Comparison of ENCODE assay signal across 21 mouse cellular contexts in the genomic region with DNA sequence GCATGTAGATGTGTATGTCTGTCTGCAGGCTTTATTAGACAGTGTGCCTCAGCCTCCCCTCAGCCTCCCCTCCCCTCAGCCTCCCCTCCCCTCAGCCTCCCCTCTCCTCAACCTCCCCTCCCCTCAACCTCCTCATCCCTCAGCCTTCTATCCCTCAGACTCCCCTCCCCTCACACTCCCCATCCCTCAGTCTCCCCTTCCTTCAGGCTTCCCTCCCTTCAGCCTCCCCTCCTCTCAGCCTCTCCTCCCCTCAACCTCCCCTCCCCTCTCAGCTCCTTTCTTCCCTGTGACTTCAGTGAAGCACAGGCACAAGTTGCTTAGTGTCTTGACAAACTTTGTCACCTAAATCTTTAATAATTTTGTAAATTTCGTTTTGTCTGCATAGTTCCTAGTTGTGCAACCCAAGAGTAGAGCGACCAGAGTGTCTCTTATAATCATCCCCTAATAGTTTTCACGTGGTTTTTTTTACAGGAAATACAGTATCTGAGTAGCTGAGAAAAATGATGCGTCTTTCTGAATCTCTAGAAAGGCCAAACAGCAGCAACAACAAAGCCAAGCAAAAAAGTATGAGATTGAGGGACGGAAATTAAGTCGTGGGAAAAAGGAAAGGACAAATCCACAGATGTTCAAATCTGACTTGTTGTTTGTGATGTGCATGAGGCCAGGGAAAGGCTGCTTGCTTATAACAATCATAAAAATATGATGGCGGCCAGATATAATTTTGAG. TPM values are rescaled to one million over a fixed set of nuclear protein-coding genes. Genes with fewer than 3 reads are reported as not detected.
DNase-seq lines count a peak whose midpoint lies in the region; ATAC-seq and TF ChIP-seq lines count a peak whose summit lies in the region.
"Had no signal": no experiment of that assay in that cellular context is flagged by ENCODE, and none has a peak within 500 bp of the region (broad histone marks: within the 10 kb centered on the region; RNA-seq: fewer than 3 reads in every experiment).

No protein-coding gene starts in this region.

- TF ChIP-seq EP300 in heart, postnatal 0 days (IDR thresholded peaks at IDR 0.05; ENCODE audit: low read depth) = no peak

- peaks cover 28% of the 10 kb centered on the region for H3K4me1 ChIP-seq in heart, postnatal 0 days (ENCODE audit: control insufficient read depth, insufficient read depth)
- H3K4me1 ChIP-seq in embryonic facial prominence, embryonic 10.5 days = peaks cover 25% of the 10 kb centered on the region
- H3K4me1 ChIP-seq in embryonic facial prominence, embryonic 12.5 days = peaks cover 17% of the 10 kb centered on the region; the same call in 1 of the 2 replicates
- no peaks in the 10 kb centered on the region for H3K4me1 ChIP-seq in limb, embryonic 11.5 days (ENCODE audit: control insufficient read depth, insufficient read depth, low read length)
- H3K4me1 ChIP-seq: hindbrain, embryonic 12.5 days had no signal

- no peak overlapping the region for H3K9ac ChIP-seq in heart, postnatal 0 days (replicated peaks; ENCODE audit: low read depth, low read length)
- no peak overlapping the region for H3K9ac ChIP-seq in embryonic facial prominence, embryonic 12.5 days
- no peak overlapping the region for H3K9ac ChIP-seq in limb, embryonic 11.5 days (ENCODE audit: low read length)
- H3K9ac ChIP-seq: forebrain, postnatal 0 days; hindbrain, embryonic 12.5 days had no signal

- ATAC-seq in heart, postnatal 0 days (ENCODE audit: insufficient read depth, low read depth) = no peak
- no peak for ATAC-seq in embryonic facial prominence, embryonic 12.5 days (ENCODE audit: insufficient number of reproducible peaks, insufficient read depth, low FRiP score, low TSS enrichment)
- no peak for ATAC-seq in limb, embryonic 11.5 days (ENCODE audit: insufficient number of reproducible peaks, low FRiP score, low TSS enrichment, low read depth)
- no peak for ATAC-seq in erythroid progenitor cell, adult 5-6 weeks (replicated peaks; ENCODE audit: low FRiP score, poor library complexity, severe bottlenecking)
- ATAC-seq: forebrain, postnatal 0 days had no signal

- DNase-seq in heart, postnatal 0 days (ENCODE audit: low spot score) = peak; percentile 4
- DNase-seq in heart, adult 9 months (ENCODE audit: low spot score in 2 of 2) = no peak
- no peak for DNase-seq in embryonic facial prominence, embryonic 10.5 days (ENCODE audit: low spot score)
- no peak for DNase-seq in limb, embryonic 11.5 days (ENCODE audit: low spot score)
- DNase-seq in layer of hippocampus, adult 8-10 months (ENCODE audit: low spot score in 2 of 2) = no peak
- DNase-seq: cerebellum, adult 9-10 months; forebrain, postnatal 0 days; kidney, adult 11 months; liver; lung, adult 2 months; midbrain, embryonic 14.5 days; retina, postnatal 1 day; thymus, postnatal 14 days had no signal

- 50% methylated on average over 7 of the region's 7 CpGs for WGBS in heart, postnatal 0 days
- 50% methylated on average over 7 of the region's 7 CpGs for WGBS in embryonic facial prominence, embryonic 10.5 days
- WGBS in embryonic facial prominence, embryonic 12.5 days = 36% methylated on average over 7 of the region's 7 CpGs
- WGBS in limb, embryonic 11.5 days = 40% methylated on average over 7 of the region's 7 CpGs

- H3K36me3 ChIP-seq in heart, postnatal 0 days (replicated peaks; ENCODE audit: control insufficient read depth, insufficient read depth, low read length) = peaks cover 10% of the 10 kb centered on the region; the same call in 1 of the 2 replicates
- H3K36me3 ChIP-seq in embryonic facial prominence, embryonic 10.5 days (replicated peaks) = no peaks in the 10 kb centered on the region
- no peaks in the 10 kb centered on the region for H3K36me3 ChIP-seq in embryonic facial prominence, embryonic 12.5 days
- H3K36me3 ChIP-seq in limb, embryonic 11.5 days (ENCODE audit: control insufficient read depth, insufficient read depth, low read length) = no peaks in the 10 kb centered on the region
- H3K36me3 ChIP-seq: G1E; hindbrain, embryonic 12.5 days had no signal

- no peak overlapping the region for H3K4me3 ChIP-seq in heart, postnatal 0 days (ENCODE audit: low read depth, low read length)
- no peak overlapping the region for H3K4me3 ChIP-seq in embryonic facial prominence, embryonic 10.5 days
- H3K4me3 ChIP-seq in embryonic facial prominence, embryonic 12.5 days = no peak overlapping the region
- H3K4me3 ChIP-seq in limb, embryonic 11.5 days (ENCODE audit: low read depth, low read length) = no peak overlapping the region
- H3K4me3 ChIP-seq: erythroblast, embryonic 14.5 days; hindbrain, embryonic 12.5 days; left cerebral cortex, adult 2 months had no signal

- no peaks in the 10 kb centered on the region for H3K9me3 ChIP-seq in heart, postnatal 0 days (replicated peaks; ENCODE audit: control insufficient read depth, low read length)
- no peaks in the 10 kb centered on the region for H3K9me3 ChIP-seq in embryonic facial prominence, embryonic 10.5 days
- H3K9me3 ChIP-seq in embryonic facial prominence, embryonic 12.5 days = no peaks in the 10 kb centered on the region
- no peaks in the 10 kb centered on the region for H3K9me3 ChIP-seq in limb, embryonic 11.5 days (ENCODE audit: control insufficient read depth, low read length)
- H3K9me3 ChIP-seq: G1E; hindbrain, embryonic 12.5 days had no signal

- no peaks in the 10 kb centered on the region for H3K27me3 ChIP-seq in heart, postnatal 0 days (ENCODE audit: control insufficient read depth, insufficient read depth, low read length)
- no peaks in the 10 kb centered on the region for H3K27me3 ChIP-seq in embryonic facial prominence, embryonic 10.5 days (replicated peaks; ENCODE audit: low read depth, poor library complexity, severe bottlenecking)
- no peaks in the 10 kb centered on the region for H3K27me3 ChIP-seq in embryonic facial prominence, embryonic 12.5 days
- H3K27me3 ChIP-seq in limb, embryonic 11.5 days (ENCODE audit: control insufficient read depth, insufficient read depth, low read length) = no peaks in the 10 kb centered on the region
- H3K27me3 ChIP-seq: hindbrain, embryonic 12.5 days had no signal

- no peak for TF ChIP-seq CTCF in heart, postnatal 0 days (IDR thresholded peaks at IDR 0.05; ENCODE audit: low read depth)

- no peak overlapping the region for H3K27ac ChIP-seq in heart, postnatal 0 days (ENCODE audit: low read depth)
- peak overlapping the region; percentile 72 for H3K27ac ChIP-seq in embryonic facial prominence, embryonic 10.5 days (replicated peaks)
- H3K27ac ChIP-seq in embryonic facial prominence, embryonic 12.5 days = peak overlapping the region; percentile 76
- peak overlapping the region; percentile 57; the same call in 1 of the 2 replicates for H3K27ac ChIP-seq in limb, embryonic 11.5 days (replicated peaks; ENCODE audit: low read depth, low read length)
- H3K27ac ChIP-seq: hindbrain, embryonic 12.5 days; left cerebral cortex, adult 2 months had no signal

- no peak overlapping the region for H3K4me2 ChIP-seq in heart, postnatal 0 days (ENCODE audit: low read depth, low read length)
- H3K4me2 ChIP-seq in embryonic facial prominence, embryonic 12.5 days (replicated peaks) = no peak overlapping the region
- H3K4me2 ChIP-seq in limb, embryonic 11.5 days (ENCODE audit: low read depth, severe bottlenecking) = no peak overlapping the region
- H3K4me2 ChIP-seq: hindbrain, embryonic 12.5 days had no signal

RNA-seq across cellular contexts. Expression of gene Lama4, which starts 7.1 kb away (rescaled TPM):
- 120 and 124 TPM in 2 replicates for total RNA-seq in heart, postnatal 0 days (2014; rRNA removed; ENCODE audit: low replicate concordance)
- polyA plus RNA-seq in heart, postnatal 0 days (2015; fragmentation: Nextera tagmentation; extraction: Ambion mirVana) = 68.7 and 72.2 TPM in 2 replicates
- polyA plus RNA-seq in embryonic facial prominence, embryonic 10.5 days (2016; fragmentation: Nextera tagmentation; extraction: Ambion mirVana) = 19.9 and 25.3 TPM in 2 replicates
- 52.9 and 53.6 TPM in 2 replicates for polyA plus RNA-seq in embryonic facial prominence, embryonic 12.5 days (2016; fragmentation: Nextera tagmentation; extraction: Ambion mirVana)
- 24.8 and 32.1 TPM in 2 replicates for polyA plus RNA-seq in limb, embryonic 11.5 days (2014; fragmentation: Nextera tagmentation; extraction: Ambion mirVana)
- 1 to 10 TPM; 4.8 to 8.1 (median 5.8) TPM for total RNA-seq in layer of hippocampus, adult 8-10 months (2022)
- total RNA-seq in erythroid progenitor cell, adult 5-6 weeks (2015; ENCODE audit: low replicate concordance) = 7.1 TPM in 1 of 2 replicates, not detected in the other
- total RNA-seq in erythroid progenitor cell, adult 5-6 weeks (2017; ENCODE audit: low replicate concordance) = 0.13 TPM in 1 of 2 replicates, not detected in the other
- total RNA-seq: megakaryocyte progenitor cell, adult 5-6 weeks; neutrophil, adult 5-6 weeks had no signal
- polyA plus RNA-seq: erythroblast, embryonic 14.5 days; G1E had no signal
